Mouse (Mus musculus): ENCODE measurements around the gene Cd3e. TPM values are rescaled to one million over a fixed set of nuclear protein-coding genes. Genes with fewer than 3 reads are reported as not detected.
A peak's percentile ranks its signal among the peaks of the same experiment; 100 is the strongest.

The Cd3e gene
- polyA plus RNA-seq, 1 experiment from 2014 or later, result not detected

DNA sequence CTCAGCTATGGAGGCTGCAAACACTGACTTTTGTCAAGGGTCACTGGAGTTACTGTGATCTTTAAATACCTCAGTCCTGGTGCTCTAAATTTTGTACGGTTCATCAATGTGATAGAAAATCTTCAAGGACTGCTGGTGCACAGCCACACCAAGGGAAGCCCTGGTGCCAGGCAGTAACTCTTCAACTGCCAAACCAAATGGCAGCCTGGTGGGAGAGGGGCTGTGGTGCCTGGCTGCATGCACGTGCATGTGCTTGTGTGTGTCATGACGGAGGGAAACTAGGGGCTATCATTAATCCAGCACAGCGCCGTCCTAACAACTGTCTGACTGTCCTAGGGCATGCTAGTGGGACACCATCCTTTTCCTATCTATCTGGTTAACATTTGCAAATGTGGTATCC, 9.7 kb downstream of the Cd3e start:
- Histone ChIP-seq H3K36me3 (ENCODE audit: control insufficient read depth, insufficient read depth, low read length) (no peaks in the 10 kb centered on the region), H3K27ac (replicated peaks) (no peak overlapping the region), H3K4me1 (replicated peaks; ENCODE audit: control insufficient read depth, insufficient read depth) (no peaks in the 10 kb centered on the region), H3K9me3 (ENCODE audit: control insufficient read depth, low read length) (no peaks in the 10 kb centered on the region), H3K27me3 (ENCODE audit: control insufficient read depth, insufficient read depth, low read length) (no peaks in the 10 kb centered on the region), H3K4me3 (ENCODE audit: low read depth, low read length) (no peak overlapping the region), H3K9ac (ENCODE audit: low read length) (no peak overlapping the region), H3K4me2 (replicated peaks; ENCODE audit: low read depth) (no peak overlapping the region)
- ATAC-seq (ENCODE audit: low FRiP score, low TSS enrichment) (no peak), DNase-seq (ENCODE audit: low spot score) (no peak)
- TF ChIP-seq EP300 (optimal IDR thresholded peaks at IDR 0.05), result no peak
- 75% methylated on average over 5 of the region's 5 CpGs for WGBS

DNA sequence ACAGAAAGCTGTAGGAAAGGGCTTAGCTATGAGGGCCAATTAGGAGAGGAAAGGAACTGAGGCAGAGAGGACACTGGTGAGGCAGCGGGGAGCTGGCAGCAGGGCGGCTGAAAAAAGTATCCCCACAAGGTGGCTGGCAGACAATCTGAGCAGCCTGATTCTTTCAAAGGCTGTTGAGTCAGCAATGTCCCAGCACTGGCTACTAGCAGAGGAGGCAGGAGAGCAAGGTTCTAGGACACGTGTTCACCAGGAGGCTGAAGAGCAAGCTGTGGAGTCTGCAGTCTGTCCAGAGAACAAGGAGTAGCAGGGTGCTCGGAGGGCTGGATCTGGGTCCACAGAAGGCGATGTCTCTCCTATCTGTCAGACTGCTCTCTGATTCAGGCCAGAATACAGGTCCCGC, 10.3 kb downstream of the Cd3e start:
- no peaks in the 10 kb centered on the region for H3K4me1 ChIP-seq (replicated peaks; ENCODE audit: control insufficient read depth, insufficient read depth)
- no peak overlapping the region for H3K4me3 ChIP-seq (ENCODE audit: low read depth, low read length)
- no peak overlapping the region for H3K27ac ChIP-seq (replicated peaks)
- ATAC-seq (ENCODE audit: low FRiP score, low TSS enrichment) (0 out of 2 replicates have a peak, but pooled peaks have one; percentile 15), DNase-seq (ENCODE audit: low spot score) (no peak)
- no peaks in the 10 kb centered on the region for H3K9me3 ChIP-seq (ENCODE audit: control insufficient read depth, low read length)
- no peaks in the 10 kb centered on the region for H3K36me3 ChIP-seq (ENCODE audit: control insufficient read depth, insufficient read depth, low read length)
- H3K4me2 ChIP-seq (replicated peaks; ENCODE audit: low read depth), result no peak overlapping the region
- WGBS, result 57% methylated on average over 6 of the region's 6 CpGs
- TF ChIP-seq CTCF (IDR thresholded peaks at IDR 0.05; ENCODE audit: low read depth), result 0 out of 2 replicates have a peak, but pooled peaks have one; percentile 10
- TF ChIP-seq EP300 (optimal IDR thresholded peaks at IDR 0.05), result no peak
- H3K27me3 ChIP-seq (ENCODE audit: control insufficient read depth, insufficient read depth, low read length), result no peaks in the 10 kb centered on the region
- no peak overlapping the region for H3K9ac ChIP-seq (ENCODE audit: low read length)

DNA sequence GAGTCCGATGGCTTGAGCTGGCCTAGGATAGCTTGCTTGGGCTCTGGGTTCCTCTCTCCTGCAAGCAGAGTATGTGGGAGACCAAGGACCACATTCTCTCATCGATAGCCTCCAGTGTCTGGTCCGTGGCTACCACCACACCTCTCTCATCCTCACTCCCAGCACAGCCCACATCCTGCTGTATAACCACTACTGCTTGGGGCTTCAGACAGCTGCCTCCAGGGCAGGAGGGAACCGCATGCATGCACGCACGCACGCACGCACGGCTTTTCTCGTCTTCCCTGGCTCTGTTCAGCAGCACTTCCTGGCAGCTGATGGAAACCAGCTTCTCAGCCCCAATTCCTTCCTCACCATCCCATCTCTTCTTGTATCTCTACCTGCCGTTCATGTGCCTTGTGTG, 11.3 kb downstream of the Cd3e start:
- no peak for TF ChIP-seq CTCF (IDR thresholded peaks at IDR 0.05; ENCODE audit: low read depth)
- TF ChIP-seq EP300 (optimal IDR thresholded peaks at IDR 0.05), result no peak
- H3K9me3 ChIP-seq (ENCODE audit: control insufficient read depth, low read length), result no peaks in the 10 kb centered on the region
- H3K4me1 ChIP-seq (replicated peaks; ENCODE audit: control insufficient read depth, insufficient read depth), result no peaks in the 10 kb centered on the region
- 67% methylated on average over 11 of the region's 11 CpGs for WGBS
- H3K36me3 ChIP-seq (ENCODE audit: control insufficient read depth, insufficient read depth, low read length), result no peaks in the 10 kb centered on the region
- no peak for ATAC-seq (ENCODE audit: low FRiP score, low TSS enrichment)
- no peak overlapping the region for H3K4me2 ChIP-seq (replicated peaks; ENCODE audit: low read depth)
- H3K4me3 ChIP-seq (ENCODE audit: low read depth, low read length), result no peak overlapping the region
- no peak overlapping the region for H3K27ac ChIP-seq (replicated peaks)
- H3K9ac ChIP-seq (ENCODE audit: low read length), result no peak overlapping the region
- no peak for DNase-seq (ENCODE audit: low spot score)
- no peaks in the 10 kb centered on the region for H3K27me3 ChIP-seq (ENCODE audit: control insufficient read depth, insufficient read depth, low read length)

DNA sequence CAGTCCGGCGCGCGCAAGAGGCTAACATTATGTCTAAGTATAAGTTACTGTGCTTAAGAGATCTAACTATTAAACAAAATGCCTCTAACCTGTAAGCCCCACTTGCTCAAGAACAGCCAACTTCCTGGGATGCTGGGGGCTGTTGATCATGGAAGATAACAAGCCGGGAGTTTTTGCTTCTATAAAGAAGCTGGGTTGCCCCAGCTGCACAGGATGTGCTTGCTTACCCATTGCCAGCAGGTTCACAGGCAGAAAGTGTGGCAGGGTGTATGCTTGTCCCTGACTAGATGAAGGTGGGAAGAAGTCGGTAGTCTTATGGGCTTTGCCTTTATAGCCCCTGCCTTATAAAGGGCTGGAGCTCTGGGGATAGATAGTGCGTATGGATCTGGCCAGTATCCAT, 12.8 kb downstream of the Cd3e start:
- Histone ChIP-seq H3K27ac (replicated peaks) (no peak overlapping the region), H3K4me3 (ENCODE audit: low read depth, low read length) (no peak overlapping the region), H3K9ac (ENCODE audit: low read length) (no peak overlapping the region), H3K4me1 (replicated peaks; ENCODE audit: control insufficient read depth, insufficient read depth) (no peaks in the 10 kb centered on the region), H3K36me3 (ENCODE audit: control insufficient read depth, insufficient read depth, low read length) (no peaks in the 10 kb centered on the region), H3K27me3 (ENCODE audit: control insufficient read depth, insufficient read depth, low read length) (no peaks in the 10 kb centered on the region), H3K4me2 (replicated peaks; ENCODE audit: low read depth) (no peak overlapping the region), H3K9me3 (ENCODE audit: control insufficient read depth, low read length) (no peaks in the 10 kb centered on the region)
- ATAC-seq (ENCODE audit: low FRiP score, low TSS enrichment) (no peak), DNase-seq (ENCODE audit: low spot score) (no peak)
- TF ChIP-seq CTCF (IDR thresholded peaks at IDR 0.05; ENCODE audit: low read depth), result no peak
- TF ChIP-seq EP300 (optimal IDR thresholded peaks at IDR 0.05), result no peak
- WGBS, result 93% methylated on average over 7 of the region's 7 CpGs

DNA sequence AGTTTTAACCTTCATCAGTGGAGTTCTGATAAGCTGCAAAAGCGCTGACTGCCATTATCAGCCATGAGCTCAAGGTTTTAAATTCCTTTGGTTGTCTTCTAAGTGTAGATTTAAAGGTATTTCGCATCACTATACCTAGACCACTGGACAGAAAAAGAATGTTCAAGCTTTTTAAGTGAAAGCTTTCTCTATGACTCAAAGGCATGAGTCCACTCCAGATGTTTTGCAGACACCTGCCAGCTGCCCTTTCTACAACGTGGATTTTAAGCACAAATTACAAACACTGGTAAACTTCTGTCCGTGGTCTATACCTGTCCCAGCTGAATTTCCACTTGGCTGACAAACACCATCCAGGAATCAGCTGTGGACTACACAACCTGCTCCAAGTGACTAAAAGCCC, 14.5 kb downstream of the Cd3e start:
- H3K4me2 ChIP-seq (replicated peaks; ENCODE audit: low read depth), result no peak overlapping the region

DNA sequence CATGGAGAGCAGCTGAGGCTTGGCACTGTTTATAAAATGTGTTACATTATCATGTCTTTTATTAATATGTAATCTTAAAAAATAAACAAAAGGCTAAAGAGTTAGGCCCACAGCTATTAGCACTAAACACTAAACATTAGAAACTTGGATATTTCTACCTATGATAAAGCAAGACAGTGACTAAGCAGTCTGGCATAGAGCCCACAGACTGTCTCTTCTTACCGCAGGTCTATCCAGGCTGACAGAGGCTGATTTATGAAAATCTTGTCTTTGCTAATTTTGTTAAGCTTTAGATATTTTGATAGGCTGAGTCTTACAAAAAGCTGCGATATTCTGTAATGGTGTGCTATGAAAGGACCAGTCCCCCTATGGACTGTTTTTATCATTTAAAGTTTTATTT, 16.2 kb downstream of the Cd3e start:
- ATAC-seq (ENCODE audit: low FRiP score, low TSS enrichment) (no peak), DNase-seq (ENCODE audit: low spot score) (no peak)
- WGBS, result 61% methylated on average over 2 of the region's 2 CpGs
- TF ChIP-seq CTCF (IDR thresholded peaks at IDR 0.05; ENCODE audit: low read depth) (no peak), EP300 (optimal IDR thresholded peaks at IDR 0.05) (no peak)
- H3K4me2 ChIP-seq (replicated peaks; ENCODE audit: low read depth), result no peak overlapping the region
- no peaks in the 10 kb centered on the region for H3K27me3 ChIP-seq (ENCODE audit: control insufficient read depth, insufficient read depth, low read length)
- H3K27ac ChIP-seq (replicated peaks), result no peak overlapping the region
- no peak overlapping the region for H3K4me3 ChIP-seq (ENCODE audit: low read depth, low read length)
- no peaks in the 10 kb centered on the region for H3K36me3 ChIP-seq (ENCODE audit: control insufficient read depth, insufficient read depth, low read length)
- H3K9ac ChIP-seq (ENCODE audit: low read length), result no peak overlapping the region
- no peaks in the 10 kb centered on the region for H3K9me3 ChIP-seq (ENCODE audit: control insufficient read depth, low read length)
- H3K4me1 ChIP-seq (replicated peaks; ENCODE audit: control insufficient read depth, insufficient read depth), result no peaks in the 10 kb centered on the region

More for the DNA sequence above, 14.5 kb downstream of the Cd3e start:
- ATAC-seq (ENCODE audit: low FRiP score, low TSS enrichment), result no peak
- WGBS, result 55% methylated on average over 4 of the region's 4 CpGs
- Histone ChIP-seq H3K9me3 (ENCODE audit: control insufficient read depth, low read length) (no peaks in the 10 kb centered on the region), H3K27me3 (ENCODE audit: control insufficient read depth, insufficient read depth, low read length) (no peaks in the 10 kb centered on the region), H3K4me1 (replicated peaks; ENCODE audit: control insufficient read depth, insufficient read depth) (no peaks in the 10 kb centered on the region), H3K27ac (replicated peaks) (no peak overlapping the region), H3K36me3 (ENCODE audit: control insufficient read depth, insufficient read depth, low read length) (no peaks in the 10 kb centered on the region), H3K4me3 (ENCODE audit: low read depth, low read length) (no peak overlapping the region), H3K9ac (ENCODE audit: low read length) (no peak overlapping the region)
- TF ChIP-seq EP300 (optimal IDR thresholded peaks at IDR 0.05) (no peak), CTCF (IDR thresholded peaks at IDR 0.05; ENCODE audit: low read depth) (no peak)
- no peak for DNase-seq (ENCODE audit: low spot score)
